Mouse (Mus musculus) neural tube, embryonic 13.5 days (tissue): ENCODE measurements at regions not wholly inside any gene's neighbourhood (a gene's known extent, or its start where the extent isn't known, plus 50 kb on each side); places are given as distances from the start of the nearest gene placed in this dataset.

Source experiments
- ATAC-seq: fragments of 200-750 bp; cut with Nextera tagmentation; 2 replicates; pipeline ENCODE4 v1.8.0; 2017; ENCODE audit warnings: low read depth, mild to moderate bottlenecking, moderate TSS enrichment, moderate library complexity
- H3K27ac ChIP-seq: fragments of 300-500 bp; sonication (generic); replicated peaks from 2 replicates; pipeline ENCODE4 v1.5.1; 2015; ENCODE audit warnings: moderate library complexity, mild to moderate bottlenecking, inconsistent platforms
- H3K27me3 ChIP-seq: fragments of 300-500 bp; sonication (generic); 2 replicates; pipeline ENCODE4 v1.6.1; 2015; ENCODE audit warnings: mild to moderate bottlenecking, inconsistent platforms
- H3K36me3 ChIP-seq: fragments of 300-500 bp; sonication (generic); 2 replicates; pipeline ENCODE4 v1.6.1; 2015; ENCODE audit warnings: mild to moderate bottlenecking, inconsistent platforms
- H3K4me1 ChIP-seq: fragments of 300-500 bp; sonication (generic); replicated peaks from 2 replicates; pipeline ENCODE4 v1.6.1; 2015; ENCODE audit warnings: inconsistent platforms
- H3K4me2 ChIP-seq: fragments of 300-500 bp; sonication (generic); 2 replicates; pipeline ENCODE4 v1.6.1; 2015; ENCODE audit warnings: inconsistent platforms, mild to moderate bottlenecking, moderate library complexity
- H3K4me3 ChIP-seq: fragments of 300-500 bp; sonication (generic); 2 replicates; pipeline ENCODE4 v1.5.1; 2015; ENCODE audit warnings: mild to moderate bottlenecking, inconsistent platforms
- H3K9ac ChIP-seq: fragments of 300-500 bp; sonication (generic); 2 replicates; pipeline ENCODE4 v1.6.1; 2015; ENCODE audit warnings: moderate library complexity, mild to moderate bottlenecking, inconsistent platforms
- H3K9me3 ChIP-seq: fragments of 300-500 bp; sonication (generic); 2 replicates; pipeline ENCODE4 v1.6.1; 2016; ENCODE audit warnings: inconsistent platforms
- WGBS: fragments of 180-500 bp; shearing (Covaris S2); methylation state at CpG from one replicate; pipeline ENCODE4 v1.1.7; 2015; 5-methylcytosine and 5-hydroxymethylcytosine counted together

GRCm38 (mm10) chr10:25023044-25023540 lies 95.8 kb upstream of the Arg1 start:
- 67% methylated on average over 4 of the region's 4 CpGs for WGBS
- Histone ChIP-seq H3K27me3 (no peaks in the 10 kb centered on the region), H3K9me3 (peaks cover 18% of the 10 kb centered on the region; the same call in 1 of the 2 replicates), H3K4me3 (no peak overlapping the region), H3K4me2 (no peak overlapping the region), H3K27ac (peak overlapping the region; percentile 43; the same call in 1 of the 2 replicates), H3K4me1 (no peaks in the 10 kb centered on the region), H3K9ac (no peak overlapping the region), H3K36me3 (no peaks in the 10 kb centered on the region)
- ATAC-seq, result no peak

GRCm38 (mm10) chr10:25018946-25019345 lies 91.7 kb upstream of the Arg1 start:
- no peaks in the 10 kb centered on the region for H3K36me3 ChIP-seq
- no peak overlapping the region for H3K4me2 ChIP-seq
- H3K9ac ChIP-seq, result no peak overlapping the region
- peak overlapping the region; percentile 65; the same call in 1 of the 2 replicates for H3K27ac ChIP-seq
- H3K27me3 ChIP-seq, result no peaks in the 10 kb centered on the region
- 35% methylated on average over 2 of the region's 2 CpGs for WGBS
- 0 out of 2 replicates have a peak, but pooled peaks cover 6% of the 10 kb centered on the region for H3K9me3 ChIP-seq
- 0 out of 2 replicates have a peak, but pooled peaks cover 9% of the 10 kb centered on the region for H3K4me1 ChIP-seq
- no peak for ATAC-seq
- H3K4me3 ChIP-seq, result no peak overlapping the region

GRCm38 (mm10) chr10:25017843-25018242 lies 90.6 kb upstream of the Arg1 start:
- Histone ChIP-seq H3K4me3 (no peak overlapping the region), H3K4me1 (0 out of 2 replicates have a peak, but pooled peaks cover 9% of the 10 kb centered on the region), H3K27me3 (no peaks in the 10 kb centered on the region), H3K36me3 (no peaks in the 10 kb centered on the region), H3K9me3 (0 out of 2 replicates have a peak, but pooled peaks cover 6% of the 10 kb centered on the region), H3K27ac (no peak overlapping the region; the same call in 1 of the 2 replicates), H3K9ac (no peak overlapping the region), H3K4me2 (no peak overlapping the region)
- 38% methylated on average over 1 of the region's 1 CpGs for WGBS
- ATAC-seq, result peak; percentile 36; the same call in 1 of the 2 replicates

GRCm38 (mm10) chr10:25016110-25016509 lies 88.8 kb upstream of the Arg1 start:
- no peak for ATAC-seq

GRCm38 (mm10) chr10:25012129-25012528 lies 84.8 kb upstream of the Arg1 start:
- H3K9ac ChIP-seq, result no peak overlapping the region
- 0 out of 2 replicates have a peak, but pooled peaks cover 3% of the 10 kb centered on the region for H3K4me1 ChIP-seq
- no peak overlapping the region for H3K4me3 ChIP-seq
- H3K4me2 ChIP-seq, result no peak overlapping the region
- H3K9me3 ChIP-seq, result no peaks in the 10 kb centered on the region
- no peak for ATAC-seq
- H3K36me3 ChIP-seq, result no peaks in the 10 kb centered on the region
- no peak overlapping the region for H3K27ac ChIP-seq
- H3K27me3 ChIP-seq, result no peaks in the 10 kb centered on the region

More at GRCm38 (mm10) chr10:25016110-25016509, 88.8 kb upstream of the Arg1 start:
- WGBS, result 76% methylated on average over 9 of the region's 9 CpGs
- Histone ChIP-seq H3K27me3 (no peaks in the 10 kb centered on the region), H3K4me1 (0 out of 2 replicates have a peak, but pooled peaks cover 9% of the 10 kb centered on the region), H3K4me3 (no peak overlapping the region), H3K27ac (peak overlapping the region; percentile 42; the same call in 1 of the 2 replicates), H3K9me3 (0 out of 2 replicates have a peak, but pooled peaks cover under 1% of the 10 kb centered on the region), H3K4me2 (no peak overlapping the region), H3K9ac (no peak overlapping the region), H3K36me3 (no peaks in the 10 kb centered on the region)

GRCm38 (mm10) chr10:25001299-25001698 lies 74.0 kb upstream of the Arg1 start:
- no peak overlapping the region for H3K27ac ChIP-seq
- H3K36me3 ChIP-seq, result no peaks in the 10 kb centered on the region
- no peaks in the 10 kb centered on the region for H3K4me1 ChIP-seq
- no peak overlapping the region for H3K4me3 ChIP-seq
- no peak for ATAC-seq
- H3K9me3 ChIP-seq, result no peaks in the 10 kb centered on the region
- no peaks in the 10 kb centered on the region for H3K27me3 ChIP-seq
- WGBS, result 77% methylated on average over 8 of the region's 8 CpGs
- no peak overlapping the region for H3K9ac ChIP-seq
- H3K4me2 ChIP-seq, result no peak overlapping the region

GRCm38 (mm10) chr10:25000231-25001222 lies 73.2 kb upstream of the Arg1 start:
- Histone ChIP-seq H3K27me3 (no peaks in the 10 kb centered on the region), H3K4me3 (no peak overlapping the region), H3K4me2 (no peak overlapping the region), H3K9me3 (no peaks in the 10 kb centered on the region), H3K27ac (no peak overlapping the region), H3K9ac (no peak overlapping the region), H3K4me1 (no peaks in the 10 kb centered on the region), H3K36me3 (no peaks in the 10 kb centered on the region)
- WGBS, result 84% methylated on average over 20 of the region's 20 CpGs
- no peak for ATAC-seq

GRCm38 (mm10) chr10:24999807-25000206 lies 72.5 kb upstream of the Arg1 start:
- no peaks in the 10 kb centered on the region for H3K9me3 ChIP-seq
- no peak overlapping the region for H3K4me3 ChIP-seq
- H3K4me1 ChIP-seq, result no peaks in the 10 kb centered on the region
- no peak for ATAC-seq
- 81% methylated on average over 5 of the region's 5 CpGs for WGBS
- no peak overlapping the region for H3K27ac ChIP-seq
- no peak overlapping the region for H3K9ac ChIP-seq
- H3K4me2 ChIP-seq, result no peak overlapping the region
- no peaks in the 10 kb centered on the region for H3K27me3 ChIP-seq
- no peaks in the 10 kb centered on the region for H3K36me3 ChIP-seq

- Histone ChIP-seq H3K4me1 (no peaks in the 10 kb centered on the region), H3K4me3 (no peak overlapping the region), H3K4me2 (no peak overlapping the region), H3K9ac (no peak overlapping the region), H3K36me3 (no peaks in the 10 kb centered on the region), H3K27me3 (no peaks in the 10 kb centered on the region), H3K9me3 (no peaks in the 10 kb centered on the region), H3K27ac (no peak overlapping the region)
- WGBS, result 65% methylated on average over 3 of the region's 3 CpGs
- no peak for ATAC-seq
Observed at GRCm38 (mm10) chr10:24997661-24998060, 70.4 kb upstream of the Arg1 start.

- no peaks in the 10 kb centered on the region for H3K36me3 ChIP-seq
Observed at GRCm38 (mm10) chr10:24995751-24996150, 68.5 kb upstream of the Arg1 start.

GRCm38 (mm10) chr10:24989965-24990653 lies 62.8 kb upstream of the Arg1 start:
- no peak overlapping the region for H3K4me3 ChIP-seq
- WGBS, result 84% methylated on average over 2 of the region's 2 CpGs
- H3K27ac ChIP-seq, result no peak overlapping the region
- no peaks in the 10 kb centered on the region for H3K4me1 ChIP-seq
- H3K4me2 ChIP-seq, result no peak overlapping the region
- no peaks in the 10 kb centered on the region for H3K27me3 ChIP-seq
- no peaks in the 10 kb centered on the region for H3K36me3 ChIP-seq
- no peak for ATAC-seq
- H3K9me3 ChIP-seq, result no peaks in the 10 kb centered on the region
- H3K9ac ChIP-seq, result no peak overlapping the region

More at GRCm38 (mm10) chr10:24995751-24996150, 68.5 kb upstream of the Arg1 start:
- H3K4me2 ChIP-seq, result no peak overlapping the region
- 97% methylated on average over 2 of the region's 2 CpGs for WGBS
- no peak for ATAC-seq
- H3K27me3 ChIP-seq, result no peaks in the 10 kb centered on the region
- H3K4me3 ChIP-seq, result no peak overlapping the region
- no peaks in the 10 kb centered on the region for H3K9me3 ChIP-seq
- H3K9ac ChIP-seq, result no peak overlapping the region
- no peaks in the 10 kb centered on the region for H3K4me1 ChIP-seq
- H3K27ac ChIP-seq, result no peak overlapping the region

GRCm38 (mm10) chr10:24984801-24985200 lies 57.5 kb upstream of the Arg1 start:
- Histone ChIP-seq H3K4me2 (no peak overlapping the region), H3K9me3 (no peaks in the 10 kb centered on the region), H3K27ac (no peak overlapping the region), H3K27me3 (no peaks in the 10 kb centered on the region), H3K36me3 (no peaks in the 10 kb centered on the region), H3K4me3 (no peak overlapping the region), H3K9ac (no peak overlapping the region), H3K4me1 (no peaks in the 10 kb centered on the region)
- ATAC-seq, result no peak
- WGBS, result 91% methylated on average over 4 of the region's 4 CpGs
